Mouse (Mus musculus) C2C12 (cell line): ENCODE measurements at regions not wholly inside any gene's neighbourhood (a gene's known extent, or its start where the extent isn't known, plus 50 kb on each side); places are given as distances from the start of the nearest gene placed in this dataset.

ENCODE experiments used
- CTCF ChIP-seq: IDR thresholded peaks from one replicate; pipeline ENCODE4 v1.5.1; 2011; ENCODE audit not compliant: control insufficient read depth, insufficient read depth, insufficient read length
- FOSL1 ChIP-seq: IDR thresholded peaks from one replicate; pipeline ENCODE4 v1.8.0; 2011; ENCODE audit warnings: mild to moderate bottlenecking, low read length; ENCODE audit not compliant: poor library complexity, insufficient read depth, severe bottlenecking
- MAX ChIP-seq: IDR thresholded peaks from one replicate; pipeline ENCODE4 v1.6.1; 2011; ENCODE audit warnings: mild to moderate bottlenecking, control low read depth
- USF1 ChIP-seq: IDR thresholded peaks from one replicate; pipeline ENCODE4 v1.6.1; 2011; ENCODE audit warnings: low read depth, mild to moderate bottlenecking, control low read depth, moderate library complexity

DNA sequence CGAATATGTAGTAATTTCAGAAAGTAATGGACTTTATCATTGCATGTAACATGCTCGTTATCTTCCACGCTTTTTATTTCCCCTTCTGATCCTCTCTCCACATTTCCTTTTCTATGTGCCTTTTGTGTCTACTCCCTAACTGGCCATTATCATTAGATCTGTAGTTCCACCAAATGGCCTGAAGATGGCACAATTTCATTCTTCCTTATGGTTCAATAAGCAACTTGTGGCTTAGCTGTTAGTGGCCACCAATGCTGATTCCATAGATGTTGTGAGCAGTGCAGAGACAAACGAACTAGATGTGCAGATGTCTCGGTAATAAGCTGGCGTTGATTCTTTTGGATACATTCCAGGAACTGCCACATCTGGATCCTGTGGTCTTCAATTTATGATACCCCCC, 128.9 kb upstream of the Mphosph6 start:
- TF ChIP-seq CTCF: peak; percentile 2
- no peak for TF ChIP-seq FOSL1
- no peak for TF ChIP-seq USF1
- no peak for TF ChIP-seq MAX
